Mouse (Mus musculus): ENCODE measurements around the gene Krt19. TPM values are rescaled to one million over a fixed set of nuclear protein-coding genes. Genes with fewer than 3 reads are reported as not detected.

Gene Krt19
- polyA plus RNA-seq, 1 experiment from 2014 or later: 1.1 TPM

- Histone ChIP-seq H3K9me3 (no peaks in the 10 kb centered on the region), H3K36me3 (no peaks in the 10 kb centered on the region), H3K27me3 (no peaks in the 10 kb centered on the region), H3K9ac (no peak within 1 kb of the TSS), H3K4me2 (no peak within 1 kb of the TSS), H3K4me1 (replicated peaks) (no peaks in the 10 kb centered on the region), H3K4me3 (no peak within 1 kb of the TSS), H3K27ac (replicated peaks) (no peak within 1 kb of the TSS)
- 83% methylated on average over 3 of the region's 3 CpGs for WGBS
- no peak for ATAC-seq (ENCODE audit: low read depth)
These were observed 27.0 kb downstream of the Krt19 start, which contains the start of gene Krt13 for GRCm38 (mm10) chr11:100121466-100121865. Krt13 (minus strand) TSS chr11:100121566.

- no peak for ATAC-seq (ENCODE audit: low read depth)
- Histone ChIP-seq H3K27ac (replicated peaks) (no peak overlapping the region), H3K4me1 (replicated peaks) (no peaks in the 10 kb centered on the region), H3K9ac (no peak overlapping the region), H3K4me3 (no peak overlapping the region), H3K36me3 (no peaks in the 10 kb centered on the region), H3K9me3 (no peaks in the 10 kb centered on the region), H3K27me3 (no peaks in the 10 kb centered on the region), H3K4me2 (no peak overlapping the region)
- WGBS: 91% methylated on average over 5 of the region's 5 CpGs
These were observed 28.1 kb downstream of the Krt19 start for GRCm38 (mm10) chr11:100120331-100120730.

DNA sequence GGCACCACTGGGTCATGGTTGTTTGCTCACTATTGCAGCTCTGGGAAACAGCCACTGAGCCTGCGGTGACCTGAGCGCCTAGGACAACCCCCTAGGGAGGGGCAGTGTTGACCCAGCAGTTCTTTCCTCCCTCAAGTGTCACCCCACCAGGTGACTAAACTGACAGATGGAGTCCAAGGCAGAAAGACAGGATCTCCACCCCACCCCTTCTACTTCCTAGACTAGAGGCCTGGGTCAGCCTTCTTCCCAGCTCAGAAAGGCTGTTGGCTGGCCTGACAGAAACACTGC lies 34.8 kb downstream of the Krt19 start:
- no peak overlapping the region for H3K4me3 ChIP-seq
- no peak overlapping the region for H3K4me2 ChIP-seq
- no peak overlapping the region for H3K9ac ChIP-seq
- no peaks in the 10 kb centered on the region for H3K9me3 ChIP-seq
- 83% methylated on average over 2 of the region's 2 CpGs for WGBS
- ATAC-seq (ENCODE audit: low read depth): no peak
- no peak overlapping the region for H3K27ac ChIP-seq (replicated peaks)
- no peaks in the 10 kb centered on the region for H3K36me3 ChIP-seq
- no peaks in the 10 kb centered on the region for H3K27me3 ChIP-seq
- no peaks in the 10 kb centered on the region for H3K4me1 ChIP-seq (replicated peaks)

DNA sequence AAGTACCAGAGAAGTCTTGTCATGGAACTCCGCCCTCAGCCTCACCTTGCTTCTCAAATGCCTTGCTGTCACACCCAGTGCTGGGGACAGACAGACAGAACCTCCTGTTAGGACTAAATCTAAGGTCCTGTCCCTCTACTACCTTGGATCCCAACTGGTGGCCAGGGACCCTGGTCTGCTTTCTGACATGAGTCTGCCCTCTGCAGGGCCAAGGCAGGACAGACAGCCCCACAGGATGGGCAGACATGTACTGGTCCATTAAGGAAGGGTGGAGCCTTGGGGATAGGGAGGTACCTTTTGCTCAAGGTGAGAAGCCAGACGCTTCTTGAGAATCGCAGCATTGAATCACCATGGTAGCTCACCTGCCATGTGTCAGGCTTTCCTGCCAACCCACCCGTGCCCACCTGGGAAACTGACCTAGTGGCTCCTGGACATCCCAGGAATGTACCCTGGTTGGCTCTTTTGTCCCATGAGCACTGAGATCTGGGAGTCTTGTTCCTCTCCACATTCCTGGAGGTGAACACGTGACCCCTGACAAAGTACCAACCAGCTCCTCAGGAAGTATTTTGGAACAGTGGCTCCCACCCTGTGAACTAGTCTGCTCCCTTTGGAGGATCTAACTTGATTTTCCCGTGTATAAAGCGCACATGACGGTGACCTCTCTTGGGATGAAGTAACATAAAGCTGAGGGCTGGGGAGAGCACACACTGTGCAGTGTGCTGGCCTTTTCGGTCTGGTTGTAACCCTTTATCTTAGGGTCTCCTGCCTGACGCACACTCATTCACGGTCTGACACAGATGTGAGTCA lies 35.3 kb downstream of the Krt19 start:
- ATAC-seq (ENCODE audit: low read depth): no peak
- no peaks in the 10 kb centered on the region for H3K9me3 ChIP-seq

GRCm38 (mm10) chr11:100105576-100106122 lies 42.8 kb downstream of the Krt19 start, which contains the start of gene Krt36:
Krt36 (minus strand) TSS chr11:100105626.
- H3K27ac ChIP-seq (replicated peaks): no peak within 1 kb of the TSS
- 83% methylated on average over 6 of the region's 6 CpGs for WGBS
- H3K9ac ChIP-seq: no peak within 1 kb of the TSS
- no peak for ATAC-seq (ENCODE audit: low read depth)
- no peaks in the 10 kb centered on the region for H3K4me1 ChIP-seq (replicated peaks)
- no peaks in the 10 kb centered on the region for H3K27me3 ChIP-seq
- no peaks in the 10 kb centered on the region for H3K9me3 ChIP-seq
- no peaks in the 10 kb centered on the region for H3K36me3 ChIP-seq
- no peak within 1 kb of the TSS for H3K4me2 ChIP-seq
- no peak within 1 kb of the TSS for H3K4me3 ChIP-seq

More for the DNA sequence above, 35.3 kb downstream of the Krt19 start:
- no peaks in the 10 kb centered on the region for H3K27me3 ChIP-seq
- no peak overlapping the region for H3K27ac ChIP-seq (replicated peaks)
- no peaks in the 10 kb centered on the region for H3K4me1 ChIP-seq (replicated peaks)
- no peak overlapping the region for H3K4me3 ChIP-seq
- H3K9ac ChIP-seq: no peak overlapping the region
- H3K4me2 ChIP-seq: no peak overlapping the region
- no peaks in the 10 kb centered on the region for H3K36me3 ChIP-seq
- WGBS: 81% methylated on average over 11 of the region's 11 CpGs

DNA sequence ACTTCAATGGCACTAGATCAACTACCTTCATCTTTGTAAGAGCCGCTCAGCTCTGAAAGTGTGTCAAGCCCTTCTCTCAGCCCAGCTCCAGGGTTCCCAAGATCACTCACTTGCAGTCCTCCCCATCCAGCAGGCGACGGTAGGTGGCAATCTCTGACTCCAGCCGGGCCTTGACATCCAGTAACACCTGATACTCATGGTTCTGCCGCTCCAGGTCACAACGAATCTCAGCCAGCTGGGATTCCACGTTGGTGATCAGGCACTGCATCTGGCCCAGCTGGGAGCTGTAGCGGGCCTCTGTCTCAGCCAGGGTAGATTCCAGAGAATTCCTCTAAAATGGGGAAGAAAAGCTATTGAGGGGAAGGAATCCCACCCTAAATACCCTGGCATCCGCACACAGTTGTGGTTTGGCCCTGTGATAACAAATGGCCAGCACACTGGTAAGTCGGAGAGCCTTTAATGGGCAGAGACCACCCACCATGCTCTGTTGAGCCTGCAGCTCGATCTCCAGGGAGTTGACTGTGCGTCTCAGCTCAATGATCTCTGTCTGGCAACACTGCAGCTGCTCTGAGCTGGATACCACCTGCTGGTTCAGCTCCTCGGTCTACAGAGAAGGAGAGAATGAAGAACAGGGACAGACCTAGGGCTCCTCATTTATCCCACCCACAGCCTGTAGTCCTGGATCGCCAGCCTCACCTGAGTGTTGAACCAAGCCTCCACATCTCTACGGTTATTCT lies 45.6 kb downstream of the Krt19 start:
- Histone ChIP-seq H3K4me2 (no peak overlapping the region), H3K27me3 (no peaks in the 10 kb centered on the region), H3K4me1 (replicated peaks) (no peaks in the 10 kb centered on the region), H3K9ac (no peak overlapping the region), H3K4me3 (no peak overlapping the region), H3K36me3 (no peaks in the 10 kb centered on the region), H3K9me3 (no peaks in the 10 kb centered on the region), H3K27ac (replicated peaks) (no peak overlapping the region)
- ATAC-seq (ENCODE audit: low read depth): no peak
- WGBS: 72% methylated on average over 15 of the region's 15 CpGs

- Histone ChIP-seq H3K36me3 (no peaks in the 10 kb centered on the region), H3K4me3 (no peak overlapping the region), H3K4me2 (no peak overlapping the region), H3K27ac (replicated peaks) (no peak overlapping the region), H3K27me3 (no peaks in the 10 kb centered on the region), H3K9me3 (no peaks in the 10 kb centered on the region), H3K9ac (no peak overlapping the region), H3K4me1 (replicated peaks) (no peaks in the 10 kb centered on the region)
- WGBS: 85% methylated on average over 4 of the region's 4 CpGs
- no peak for ATAC-seq (ENCODE audit: low read depth)
These were observed 48.1 kb downstream of the Krt19 start for GRCm38 (mm10) chr11:100100391-100100790.

DNA sequence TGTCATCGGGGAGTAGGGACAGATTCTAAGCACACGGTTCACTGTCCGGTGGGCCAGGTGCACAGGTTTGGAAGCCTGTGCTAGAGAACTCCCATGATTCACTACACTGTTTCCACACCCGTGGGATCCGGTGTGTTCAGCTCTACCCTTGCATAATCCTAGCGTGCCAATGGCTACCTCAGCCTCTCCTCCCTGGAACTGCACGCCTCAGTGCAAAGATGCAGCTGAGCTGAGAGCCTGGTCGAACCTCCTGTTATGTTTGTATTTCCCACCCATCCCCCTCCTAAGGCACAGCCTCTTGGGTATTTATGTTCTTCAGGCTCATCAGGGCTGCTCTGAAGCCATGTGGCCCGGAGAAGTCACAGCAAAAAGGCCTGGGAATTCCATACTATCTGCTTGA lies 50.6 kb downstream of the Krt19 start:
- no peak overlapping the region for H3K4me3 ChIP-seq
- H3K27me3 ChIP-seq: no peaks in the 10 kb centered on the region
- ATAC-seq (ENCODE audit: low read depth): no peak
- WGBS: 68% methylated on average over 9 of the region's 9 CpGs
- no peaks in the 10 kb centered on the region for H3K36me3 ChIP-seq
- no peaks in the 10 kb centered on the region for H3K4me1 ChIP-seq (replicated peaks)
- H3K4me2 ChIP-seq: no peak overlapping the region
- H3K9ac ChIP-seq: no peak overlapping the region
- no peaks in the 10 kb centered on the region for H3K9me3 ChIP-seq
- H3K27ac ChIP-seq (replicated peaks): no peak overlapping the region

- no peak for ATAC-seq (ENCODE audit: low read depth)
- 84% methylated on average over 9 of the region's 9 CpGs for WGBS
- H3K27ac ChIP-seq (replicated peaks): no peak within 1 kb of the TSS
These were observed 52.3 kb downstream of the Krt19 start, which contains the start of gene Krt35 for GRCm38 (mm10) chr11:100096141-100096540. Krt35 (minus strand) TSS chr11:100096241.

More at GRCm38 (mm10) chr11:100096141-100096540, 52.3 kb downstream of the Krt19 start, which contains the start of gene Krt35:
- no peaks in the 10 kb centered on the region for H3K27me3 ChIP-seq
- no peaks in the 10 kb centered on the region for H3K9me3 ChIP-seq
- H3K36me3 ChIP-seq: no peaks in the 10 kb centered on the region
- H3K9ac ChIP-seq: no peak within 1 kb of the TSS
- H3K4me2 ChIP-seq: no peak within 1 kb of the TSS
- no peak within 1 kb of the TSS for H3K4me3 ChIP-seq
- H3K4me1 ChIP-seq (replicated peaks): no peaks in the 10 kb centered on the region

Other genes with a start within 250 kb of the Krt19 start
- not detected in 2 replicates for gene Krtap31-1, start 240.7 kb downstream of the Krt19 start, polyA plus RNA-seq (2015; fragmentation: Nextera tagmentation; extraction: Ambion mirVana)
- gene Gm11565, start 233.9 kb downstream of the Krt19 start, polyA plus RNA-seq (2015; fragmentation: Nextera tagmentation; extraction: Ambion mirVana): not detected in 2 replicates
- gene Krtap31-2, start 212.4 kb downstream of the Krt19 start, polyA plus RNA-seq (2015; fragmentation: Nextera tagmentation; extraction: Ambion mirVana): not detected in 2 replicates
- not detected in 2 replicates for gene Krtap9-5, start 200.2 kb downstream of the Krt19 start, polyA plus RNA-seq (2015; fragmentation: Nextera tagmentation; extraction: Ambion mirVana)
- gene Krtap29-1, start 169.6 kb downstream of the Krt19 start, polyA plus RNA-seq (2015; fragmentation: Nextera tagmentation; extraction: Ambion mirVana): not detected in 2 replicates
- not detected in 2 replicates for gene Krtap16-1, start 162.1 kb downstream of the Krt19 start, polyA plus RNA-seq (2015; fragmentation: Nextera tagmentation; extraction: Ambion mirVana)
- gene Krtap17-1, start 154.7 kb downstream of the Krt19 start, polyA plus RNA-seq (2015; fragmentation: Nextera tagmentation; extraction: Ambion mirVana): 0.55 TPM in 1 of 2 replicates, not detected in the other
- not detected in 2 replicates for gene Krt33a, start 132.5 kb downstream of the Krt19 start, polyA plus RNA-seq (2015; fragmentation: Nextera tagmentation; extraction: Ambion mirVana)
- not detected in 2 replicates for gene Krt33b, start 118.8 kb downstream of the Krt19 start, polyA plus RNA-seq (2015; fragmentation: Nextera tagmentation; extraction: Ambion mirVana)
- gene Krt34, start 107.1 kb downstream of the Krt19 start, polyA plus RNA-seq (2015; fragmentation: Nextera tagmentation; extraction: Ambion mirVana): not detected in 2 replicates
- gene Krt31, start 98.1 kb downstream of the Krt19 start, polyA plus RNA-seq (2015; fragmentation: Nextera tagmentation; extraction: Ambion mirVana): not detected in 2 replicates
- gene Krt32, start 60.4 kb downstream of the Krt19 start, polyA plus RNA-seq (2015; fragmentation: Nextera tagmentation; extraction: Ambion mirVana): not detected in 2 replicates
- gene Krt35, start 52.4 kb downstream of the Krt19 start, polyA plus RNA-seq (2015; fragmentation: Nextera tagmentation; extraction: Ambion mirVana): not detected in 2 replicates
- gene Krt36, start 43.0 kb downstream of the Krt19 start, polyA plus RNA-seq (2015; fragmentation: Nextera tagmentation; extraction: Ambion mirVana): not detected in 2 replicates
- gene Krt13, start 27.1 kb downstream of the Krt19 start, polyA plus RNA-seq (2015; fragmentation: Nextera tagmentation; extraction: Ambion mirVana): not detected in 2 replicates
- gene Krt15, start 12.7 kb downstream of the Krt19 start, polyA plus RNA-seq (2015; fragmentation: Nextera tagmentation; extraction: Ambion mirVana): 1.0 and 4.3 TPM in 2 replicates
- gene Krt9, start 44.6 kb upstream of the Krt19 start, polyA plus RNA-seq (2015; fragmentation: Nextera tagmentation; extraction: Ambion mirVana): not detected in 2 replicates
- gene Krt14, start 58.9 kb upstream of the Krt19 start, polyA plus RNA-seq (2015; fragmentation: Nextera tagmentation; extraction: Ambion mirVana): 1.6 and 7.2 TPM in 2 replicates
- not detected in 2 replicates for gene Krt16, start 100.2 kb upstream of the Krt19 start, polyA plus RNA-seq (2015; fragmentation: Nextera tagmentation; extraction: Ambion mirVana)
- gene Krt17, start 112.4 kb upstream of the Krt19 start, polyA plus RNA-seq (2015; fragmentation: Nextera tagmentation; extraction: Ambion mirVana): 0.73 and 1.4 TPM in 2 replicates
- not detected in 2 replicates for gene Krt42, start 121.2 kb upstream of the Krt19 start, polyA plus RNA-seq (2015; fragmentation: Nextera tagmentation; extraction: Ambion mirVana)
- gene Eif1, start 171.2 kb upstream of the Krt19 start, polyA plus RNA-seq (2015; fragmentation: Nextera tagmentation; extraction: Ambion mirVana): 1,277 and 1,563 TPM in 2 replicates
- 0.76 TPM in 1 of 2 replicates, not detected in the other for gene Gast, start 185.7 kb upstream of the Krt19 start, polyA plus RNA-seq (2015; fragmentation: Nextera tagmentation; extraction: Ambion mirVana)
- 62.7 and 67.4 TPM in 2 replicates for gene Hap1, start 207.5 kb upstream of the Krt19 start, polyA plus RNA-seq (2015; fragmentation: Nextera tagmentation; extraction: Ambion mirVana)
- gene Jup, start 249.1 kb upstream of the Krt19 start, polyA plus RNA-seq (2015; fragmentation: Nextera tagmentation; extraction: Ambion mirVana): 91.6 and 94.4 TPM in 2 replicates

Data from neural tube, embryonic 13.5 days (tissue).